In the genomic region with DNA sequence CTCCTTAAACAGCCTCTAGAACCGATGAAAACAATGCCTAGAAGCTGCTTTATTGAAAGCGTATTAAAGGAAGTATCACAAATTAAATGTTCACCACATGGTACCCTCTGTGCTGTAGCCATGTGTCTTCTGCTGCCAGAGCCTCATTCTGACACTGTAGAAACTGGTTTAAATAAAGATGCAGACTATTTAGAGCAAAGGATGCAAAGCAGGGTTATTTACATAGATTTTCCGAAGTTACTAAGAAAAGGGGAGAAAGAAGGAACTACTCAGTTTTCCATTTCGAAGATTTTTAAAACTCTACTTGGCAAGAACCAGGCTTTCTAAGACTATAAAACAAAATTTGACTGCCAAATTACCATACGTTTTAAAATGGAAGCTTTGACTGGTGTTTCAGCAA, we compare ENCODE assay signal across 16 mouse cellular contexts.
"Had no signal": no experiment of that assay in that cellular context is flagged by ENCODE, and none has a peak within 500 bp of the region (broad histone marks: within the 10 kb centered on the region; RNA-seq: fewer than 3 reads in every experiment).

No protein-coding gene starts in this region.

- H3K9ac ChIP-seq: neural tube, embryonic 13.5 days; neural tube, embryonic 15.5 days; stomach, embryonic 15.5 days had no signal

- H3K9me3 ChIP-seq: neural tube, embryonic 13.5 days; neural tube, embryonic 15.5 days; stomach, embryonic 15.5 days had no signal

- H3K4me2 ChIP-seq: neural tube, embryonic 13.5 days; neural tube, embryonic 15.5 days; stomach, embryonic 15.5 days had no signal

- H3K27me3 ChIP-seq: neural tube, embryonic 13.5 days; neural tube, embryonic 15.5 days; stomach, embryonic 15.5 days had no signal

- H3K36me3 ChIP-seq: neural tube, embryonic 13.5 days; neural tube, embryonic 15.5 days; stomach, embryonic 15.5 days had no signal

- H3K4me1 ChIP-seq: stomach, embryonic 15.5 days had no signal

- H3K27ac ChIP-seq: neural tube, embryonic 13.5 days; neural tube, embryonic 15.5 days; stomach, embryonic 15.5 days; stomach, postnatal 0 days had no signal

- H3K4me3 ChIP-seq: neural tube, embryonic 13.5 days; neural tube, embryonic 15.5 days; stomach, embryonic 15.5 days had no signal

- DNase-seq: retina, postnatal 1 day; right cerebral cortex, adult 18-20 months; right cerebral cortex, postnatal 14 days; right cerebral cortex, postnatal 25 days; right cerebral cortex, postnatal 4 days; spleen, adult 18-20 months; thymus, adult 18-20 months; thymus, adult 2 months; thymus, postnatal 14 days; thymus, postnatal 25 days; thymus, postnatal 36 days; thymus, postnatal 4 days had no signal
